Mouse (Mus musculus): ENCODE data around the gene Dapk1.

DNA sequence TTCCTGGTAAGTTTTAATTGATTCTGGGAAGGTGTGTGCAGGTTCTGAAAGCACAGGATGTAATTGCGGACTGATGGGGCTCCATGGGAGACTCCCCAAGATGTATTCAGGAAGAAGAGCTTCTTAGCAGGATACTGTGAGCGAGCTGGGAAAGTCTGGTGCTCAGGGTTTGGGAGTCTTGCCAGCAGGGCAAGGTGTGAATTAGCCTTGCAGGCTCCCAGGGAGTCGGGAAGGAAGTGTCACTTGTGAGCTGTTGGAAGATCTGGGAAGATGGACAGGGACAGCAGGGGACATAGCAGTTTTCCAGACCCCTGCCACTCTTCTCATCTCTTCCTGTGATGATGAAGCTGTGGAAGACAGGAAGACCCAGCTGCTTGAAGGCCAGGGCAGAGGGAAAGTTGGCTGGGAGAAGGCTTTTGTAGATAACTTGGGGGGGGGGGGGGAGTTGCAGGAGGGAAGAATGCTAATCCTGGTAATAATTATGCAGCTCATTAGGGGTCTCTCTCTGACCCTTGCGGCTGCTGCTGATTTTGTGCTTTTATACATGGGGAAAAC is 19.7 kb downstream of the Dapk1 start:
- no peak for TF ChIP-seq CTCF (IDR thresholded peaks at IDR 0.05)
- TF ChIP-seq EP300 (IDR thresholded peaks at IDR 0.05; ENCODE audit: insufficient read depth, low read depth, low read length): no peak

All from heart, adult 2 months (tissue).